Mouse (Mus musculus) MEL (cell line): ENCODE measurements around the gene Nbas. TPM values are rescaled to one million over a fixed set of nuclear protein-coding genes. Genes with fewer than 3 reads are reported as not detected.

ENCODE experiments used
- DNase-seq: peaks from one replicate; pipeline ENCODE4 v3.0.0; 2011; ENCODE audit warnings: low read depth, low spot score
- H3K27ac ChIP-seq: 2 replicates; pipeline ENCODE4 v1.5.1; 2012; ENCODE audit warnings: low read depth, mild to moderate bottlenecking, control low read depth, low read length, moderate library complexity; ENCODE audit not compliant: control insufficient read depth
- H3K27me3 ChIP-seq, 2 experiments: fragments of 150-350 bp in 1 of 2; sonication (generic) in 1 of 2; 2 replicates each; pipeline ENCODE4 v1.6.1; 2012; ENCODE audit warnings: low read length in 2 of 2, mild to moderate bottlenecking in 2 of 2, improper control_type of control experiment in 1 of 2, moderate library complexity in 1 of 2; ENCODE audit not compliant: insufficient read depth in 2 of 2, control insufficient read depth in 1 of 2
- H3K36me3 ChIP-seq, 2 experiments: 2 replicates each; pipeline ENCODE4 v1.6.1; 2012 to 2014; ENCODE audit warnings: low read length in 2 of 2, improper control_type of control experiment in 1 of 2, inconsistent platforms in 1 of 2, mild to moderate bottlenecking in 1 of 2; ENCODE audit not compliant: insufficient read depth in 2 of 2, control insufficient read depth in 1 of 2
- H3K4me1 ChIP-seq, 2 experiments: fragments of 150-350 bp in 1 of 2; sonication (generic) in 1 of 2; 2 replicates each; pipeline ENCODE4 v1.6.1; 2012; ENCODE audit warnings: low read length in 2 of 2, improper control_type of control experiment in 1 of 2, mild to moderate bottlenecking in 1 of 2; ENCODE audit not compliant: insufficient read depth in 2 of 2, control insufficient read depth in 1 of 2
- H3K4me3 ChIP-seq, 2 experiments: fragments of 150-350 bp in 1 of 2; sonication (generic) in 1 of 2; 2 replicates each; pipeline ENCODE4 v1.5.1; 2012; ENCODE audit warnings: low read depth in 2 of 2, low read length in 2 of 2, mild to moderate bottlenecking in 2 of 2, moderate library complexity in 2 of 2, control low read depth in 1 of 2, improper control_type of control experiment in 1 of 2; ENCODE audit not compliant: control insufficient read depth in 1 of 2, insufficient read depth in 1 of 2
- H3K79me2 ChIP-seq: 2 replicates; pipeline ENCODE4 v1.6.1; 2012; ENCODE audit warnings: mild to moderate bottlenecking, low read length, moderate library complexity; ENCODE audit not compliant: control insufficient read depth, poor library complexity, insufficient read depth
- H3K9ac ChIP-seq: 2 replicates; pipeline ENCODE4 v1.6.1; 2012; ENCODE audit warnings: low read depth, mild to moderate bottlenecking, control low read depth, low read length, moderate library complexity; ENCODE audit not compliant: control insufficient read depth, poor library complexity, severe bottlenecking
- H3K9me3 ChIP-seq: fragments of 150-350 bp; sonication (generic); replicated peaks from 2 replicates; pipeline ENCODE4 v1.6.1; 2012; ENCODE audit warnings: mild to moderate bottlenecking, low read length, improper control_type of control experiment, moderate library complexity; ENCODE audit not compliant: insufficient read depth
- BHLHE40 ChIP-seq: IDR thresholded peaks from 2 replicates; pipeline ENCODE4 v1.6.1; 2012; ENCODE audit warnings: low read depth, mild to moderate bottlenecking, inconsistent platforms, low read length, improper control_type of control experiment, borderline replicate concordance
- E2F4 ChIP-seq: IDR thresholded peaks from 2 replicates; pipeline ENCODE4 v1.6.1; 2011; ENCODE audit warnings: low read depth, low read length, improper control_type of control experiment, borderline replicate concordance
- ELF1 ChIP-seq: IDR thresholded peaks from 2 replicates; pipeline ENCODE4 v1.6.1; 2014; ENCODE audit warnings: low read depth, mild to moderate bottlenecking, inconsistent platforms, low read length, improper control_type of control experiment, moderate library complexity
- EP300 ChIP-seq, 2 experiments: IDR thresholded peaks; 2 replicates each; pipeline ENCODE4 v1.6.1; 2011; ENCODE audit warnings: improper control_type of control experiment in 2 of 2, low read length in 2 of 2, low read depth in 1 of 2, mild to moderate bottlenecking in 1 of 2
- ETS1 ChIP-seq: IDR thresholded peaks from 2 replicates; pipeline ENCODE4 v1.6.1; 2012; ENCODE audit warnings: low read depth, mild to moderate bottlenecking, inconsistent platforms, low read length, improper control_type of control experiment, moderate library complexity
- GABPA ChIP-seq: IDR thresholded peaks from 2 replicates; pipeline ENCODE4 v1.6.1; 2012; ENCODE audit warnings: low read depth, mild to moderate bottlenecking, inconsistent platforms, low read length, improper control_type of control experiment, moderate library complexity
- GATA1 ChIP-seq: IDR thresholded peaks from 2 replicates; pipeline ENCODE4 v1.6.1; 2011; ENCODE audit warnings: low read depth, low read length, improper control_type of control experiment
- MXI1 ChIP-seq: IDR thresholded peaks from 2 replicates; pipeline ENCODE4 v1.6.1; 2011; ENCODE audit warnings: mild to moderate bottlenecking, low read depth, low read length, improper control_type of control experiment
- POLR2A ChIP-seq, 2 experiments: IDR thresholded peaks; 2 replicates each; pipeline ENCODE4 v1.6.1; 2011 to 2012; ENCODE audit warnings: low read length in 2 of 2, mild to moderate bottlenecking in 2 of 2, control low read depth in 1 of 2, improper control_type of control experiment in 1 of 2, low read depth in 1 of 2, moderate library complexity in 1 of 2; ENCODE audit not compliant: control insufficient read depth in 1 of 2, insufficient read depth in 1 of 2, poor library complexity in 1 of 2
- POLR2AphosphoS2 ChIP-seq: IDR thresholded peaks from 2 replicates; pipeline ENCODE4 v1.6.1; 2011; ENCODE audit warnings: low read length, improper control_type of control experiment
- POLR2AphosphoS5 ChIP-seq: IDR thresholded peaks from 2 replicates; pipeline ENCODE4 v1.6.1; 2012; ENCODE audit warnings: low read depth, borderline replicate concordance, mild to moderate bottlenecking, inconsistent platforms, low read length, moderate library complexity, mixed read lengths
- RCOR1 ChIP-seq: IDR thresholded peaks from 2 replicates; pipeline ENCODE4 v1.6.1; 2012; ENCODE audit warnings: low read depth, mild to moderate bottlenecking, inconsistent platforms, low read length, improper control_type of control experiment
- SIN3A ChIP-seq: IDR thresholded peaks from 2 replicates; pipeline ENCODE4 v1.6.1; 2012; ENCODE audit warnings: low read length, improper control_type of control experiment, inconsistent platforms
- SMC3 ChIP-seq: IDR thresholded peaks from 2 replicates; pipeline ENCODE4 v1.6.1; 2011; ENCODE audit warnings: low read depth, low read length, improper control_type of control experiment
- TAL1 ChIP-seq: IDR thresholded peaks from 2 replicates; pipeline ENCODE4 v1.6.1; 2012; ENCODE audit warnings: mild to moderate bottlenecking, inconsistent platforms, low read length, moderate library complexity, mixed read lengths
- TBP ChIP-seq: IDR thresholded peaks from 2 replicates; pipeline ENCODE4 v1.8.0; 2011; ENCODE audit warnings: low read depth, low read length, improper control_type of control experiment
- TCF12 ChIP-seq: IDR thresholded peaks from 2 replicates; pipeline ENCODE4 v1.6.1; 2014; ENCODE audit warnings: low read depth, mild to moderate bottlenecking, inconsistent platforms, low read length, improper control_type of control experiment, moderate library complexity
- UBTF ChIP-seq: IDR thresholded peaks from 2 replicates; pipeline ENCODE4 v1.6.1; 2012; ENCODE audit warnings: low read depth, mild to moderate bottlenecking, inconsistent platforms, low read length, improper control_type of control experiment, moderate library complexity, borderline replicate concordance; ENCODE audit not compliant: insufficient read depth
- ZC3H11A ChIP-seq: IDR thresholded peaks from 2 replicates; pipeline ENCODE4 v1.6.1; 2012; ENCODE audit warnings: low read depth, mild to moderate bottlenecking, inconsistent platforms, low read length, improper control_type of control experiment
- ZKSCAN1 ChIP-seq: IDR thresholded peaks from 2 replicates; pipeline ENCODE4 v1.6.1; 2012; ENCODE audit warnings: low read depth, mild to moderate bottlenecking, inconsistent platforms, low read length, improper control_type of control experiment, moderate library complexity
- ZMIZ1 ChIP-seq: IDR thresholded peaks from 2 replicates; pipeline ENCODE4 v1.6.1; 2012; ENCODE audit warnings: low read depth, mild to moderate bottlenecking, inconsistent platforms, low read length, improper control_type of control experiment, moderate library complexity
- ZNF384 ChIP-seq: IDR thresholded peaks from 2 replicates; pipeline ENCODE4 v1.6.1; 2012; ENCODE audit warnings: low read depth, mild to moderate bottlenecking, inconsistent platforms, low read length, improper control_type of control experiment
- polyA plus RNA-seq, 2 experiments: library from polyadenylated mRNA; stranded (reverse) in 1 of 2; unstranded in 1 of 2; fragments of >175 nt in 1 of 2; fragments of >200 nt in 1 of 2; gene quantifications; 2 replicates each; pipeline versions ENCODE4 v1.2.1 to v1.2.4; 2012; ENCODE audit warnings: low replicate concordance in 2 of 2, low read depth in 1 of 2; ENCODE audit not compliant: insufficient read length in 2 of 2, insufficient read depth in 1 of 2, missing spikeins in 1 of 2
- total RNA-seq: library from RNA; depleted of rRNA; stranded (reverse); fragments of 300-350 nt; gene quantifications from 2 replicates; pipeline ENCODE4 v1.2.3, GENCODE M21; 2012

Gene Nbas
- total and polyA plus RNA-seq, 3 experiments = 24.2 to 25.7 TPM; not detected in 1

GRCm38 (mm10) chr12:13500191-13500590, 231.3 kb downstream of the Nbas start:
- H3K36me3 ChIP-seq = no peaks in the 10 kb centered on the region; a peak in 1 of 4 replicates
- no peaks in the 10 kb centered on the region for H3K79me2 ChIP-seq
- no peak overlapping the region for H3K4me3 ChIP-seq
- no peak overlapping the region for H3K27ac ChIP-seq
- no peak for DNase-seq
- TF ChIP-seq E2F4 (no peak), POLR2A (IDR thresholded peaks at IDR 0.05; ENCODE audit: control insufficient read depth in 1 of 2, insufficient read depth in 1 of 2, low read depth in 1 of 2, low read length in 2 of 2, poor library complexity in 1 of 2) (no peak), ZKSCAN1 (no peak), BHLHE40 (no peak), SIN3A (no peak), MXI1 (no peak)
- no peak overlapping the region for H3K9ac ChIP-seq
- H3K27me3 ChIP-seq = no peaks in the 10 kb centered on the region
- no peaks in the 10 kb centered on the region for H3K9me3 ChIP-seq
- H3K4me1 ChIP-seq = no peaks in the 10 kb centered on the region

- no peak overlapping the region for H3K27ac ChIP-seq
- TF ChIP-seq GATA1 (no peak), UBTF (no peak), TAL1 (no peak), BHLHE40 (no peak), POLR2A (IDR thresholded peaks at IDR 0.05; ENCODE audit: control insufficient read depth in 1 of 2, insufficient read depth in 1 of 2, low read depth in 1 of 2, low read length in 2 of 2, poor library complexity in 1 of 2) (no peak), ZMIZ1 (no peak), POLR2AphosphoS5 (no peak), SMC3 (no peak), POLR2AphosphoS2 (no peak), ELF1 (no peak), EP300 (IDR thresholded peaks at IDR 0.05; ENCODE audit: low read depth in 1 of 2, low read length in 2 of 2) (no peak), ZNF384 (no peak), TBP (no peak), RCOR1 (no peak), TCF12 (no peak), MXI1 (no peak), SIN3A (no peak), ZC3H11A (no peak), ETS1 (no peak), GABPA (no peak)
- no peaks in the 10 kb centered on the region for H3K4me1 ChIP-seq
Observed at GRCm38 (mm10) chr12:13504771-13505444, 236.0 kb downstream of the Nbas start.

More at GRCm38 (mm10) chr12:13504771-13505444, 236.0 kb downstream of the Nbas start:
- Histone ChIP-seq H3K79me2 (no peaks in the 10 kb centered on the region), H3K36me3 (no peaks in the 10 kb centered on the region; a peak in 1 of 4 replicates), H3K9me3 (no peaks in the 10 kb centered on the region), H3K4me3 (no peak overlapping the region), H3K9ac (no peak overlapping the region), H3K27me3 (no peaks in the 10 kb centered on the region)
- no peak for DNase-seq
